Mouse (Mus musculus): ENCODE measurements around the gene Tmbim4. TPM values are rescaled to one million over a fixed set of nuclear protein-coding genes. Genes with fewer than 3 reads are reported as not detected.

The Tmbim4 gene
- polyA plus RNA-seq, 1 experiment from 2014 or later = 87.1 TPM

DNA sequence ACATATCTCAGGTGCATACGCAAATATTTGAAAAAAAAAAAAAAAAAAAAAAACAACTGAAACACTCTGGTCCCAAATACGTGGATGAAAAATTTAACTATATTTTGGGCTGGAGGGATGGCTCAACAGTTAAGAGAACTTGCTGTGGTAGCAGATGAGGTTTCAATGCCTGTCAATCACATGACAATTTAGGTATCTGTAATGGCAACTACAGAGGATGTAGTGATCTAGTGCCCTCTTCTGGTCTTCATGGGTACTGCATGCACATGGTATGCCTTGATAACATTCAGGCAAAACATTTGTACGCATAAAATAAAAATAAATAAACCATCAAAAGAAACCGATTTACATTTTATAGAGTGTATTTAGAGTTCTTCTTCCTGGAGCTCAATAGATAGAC, 69.4 kb downstream of the Tmbim4 start:
- 66% methylated on average over 4 of the region's 4 CpGs for WGBS
- no peak overlapping the region for H3K4me3 ChIP-seq (ENCODE audit: low read depth, low read length)

GRCm38 (mm10) chr10:120271318-120271717, 69.9 kb downstream of the Tmbim4 start:
- 51% methylated on average over 6 of the region's 6 CpGs for WGBS
- peak overlapping the region; percentile 69 for H3K4me2 ChIP-seq

More for the DNA sequence above, 69.4 kb downstream of the Tmbim4 start:
- H3K9me3 ChIP-seq (ENCODE audit: low read depth, low read length) = no peaks in the 10 kb centered on the region
- peak; percentile 82 for DNase-seq
- ATAC-seq (ENCODE audit: insufficient read depth) = no peak
- no peak overlapping the region for H3K9ac ChIP-seq
- H3K36me3 ChIP-seq (ENCODE audit: insufficient read depth) = no peaks in the 10 kb centered on the region
- TF ChIP-seq CTCF (IDR thresholded peaks at IDR 0.05; ENCODE audit: low read depth) = peak; percentile 82
- H3K27ac ChIP-seq (ENCODE audit: low read depth) = no peak overlapping the region
- no peaks in the 10 kb centered on the region for H3K27me3 ChIP-seq (ENCODE audit: insufficient read depth, low read length)
- no peak overlapping the region for H3K4me2 ChIP-seq
- H3K4me1 ChIP-seq (ENCODE audit: insufficient read depth) = peaks cover 10% of the 10 kb centered on the region

DNA sequence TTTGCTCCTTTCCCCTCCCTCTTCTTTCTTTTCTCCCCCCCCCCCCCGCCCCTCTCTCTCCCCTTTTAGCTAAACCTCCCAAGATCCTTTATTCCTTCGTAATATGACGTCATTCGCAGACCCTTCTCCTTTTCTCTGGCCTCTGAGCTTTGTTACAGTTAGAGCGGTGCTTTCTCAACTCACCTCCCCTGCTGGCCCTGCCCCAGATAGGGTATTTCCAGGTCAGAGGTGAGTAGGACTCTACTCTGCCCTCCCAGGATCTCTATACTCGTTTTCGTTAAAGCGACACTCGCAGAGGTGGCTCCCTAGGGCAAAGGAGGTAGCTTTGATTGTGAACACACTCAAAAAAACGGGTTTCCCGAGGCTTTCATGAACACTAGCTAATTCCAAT, 70.5 kb downstream of the Tmbim4 start:
- Histone ChIP-seq H3K4me1 (ENCODE audit: insufficient read depth) (peaks cover 11% of the 10 kb centered on the region), H3K27me3 (ENCODE audit: insufficient read depth, low read length) (no peaks in the 10 kb centered on the region), H3K27ac (ENCODE audit: low read depth) (no peak overlapping the region), H3K4me3 (ENCODE audit: low read depth, low read length) (peak overlapping the region; percentile 27), H3K9ac (peak overlapping the region; percentile 42), H3K9me3 (ENCODE audit: low read depth, low read length) (no peaks in the 10 kb centered on the region), H3K36me3 (ENCODE audit: insufficient read depth) (no peaks in the 10 kb centered on the region), H3K4me2 (peak overlapping the region; percentile 69)
- ATAC-seq (ENCODE audit: insufficient read depth) (peak; percentile 63; the same call in 1 of the 2 replicates), DNase-seq (peak; percentile 16)
- no peak for TF ChIP-seq CTCF (IDR thresholded peaks at IDR 0.05; ENCODE audit: low read depth)
- 12% methylated on average over 10 of the region's 11 CpGs for WGBS

More at GRCm38 (mm10) chr10:120271318-120271717, 69.9 kb downstream of the Tmbim4 start:
- ATAC-seq (ENCODE audit: insufficient read depth) (no peak), DNase-seq (no peak)
- H3K4me1 ChIP-seq (ENCODE audit: insufficient read depth) = peaks cover 11% of the 10 kb centered on the region
- H3K9ac ChIP-seq = no peak overlapping the region
- no peak for TF ChIP-seq CTCF (IDR thresholded peaks at IDR 0.05; ENCODE audit: low read depth)
- H3K4me3 ChIP-seq (ENCODE audit: low read depth, low read length) = no peak overlapping the region
- H3K9me3 ChIP-seq (ENCODE audit: low read depth, low read length) = no peaks in the 10 kb centered on the region
- H3K36me3 ChIP-seq (ENCODE audit: insufficient read depth) = no peaks in the 10 kb centered on the region
- no peaks in the 10 kb centered on the region for H3K27me3 ChIP-seq (ENCODE audit: insufficient read depth, low read length)
- no peak overlapping the region for H3K27ac ChIP-seq (ENCODE audit: low read depth)

DNA sequence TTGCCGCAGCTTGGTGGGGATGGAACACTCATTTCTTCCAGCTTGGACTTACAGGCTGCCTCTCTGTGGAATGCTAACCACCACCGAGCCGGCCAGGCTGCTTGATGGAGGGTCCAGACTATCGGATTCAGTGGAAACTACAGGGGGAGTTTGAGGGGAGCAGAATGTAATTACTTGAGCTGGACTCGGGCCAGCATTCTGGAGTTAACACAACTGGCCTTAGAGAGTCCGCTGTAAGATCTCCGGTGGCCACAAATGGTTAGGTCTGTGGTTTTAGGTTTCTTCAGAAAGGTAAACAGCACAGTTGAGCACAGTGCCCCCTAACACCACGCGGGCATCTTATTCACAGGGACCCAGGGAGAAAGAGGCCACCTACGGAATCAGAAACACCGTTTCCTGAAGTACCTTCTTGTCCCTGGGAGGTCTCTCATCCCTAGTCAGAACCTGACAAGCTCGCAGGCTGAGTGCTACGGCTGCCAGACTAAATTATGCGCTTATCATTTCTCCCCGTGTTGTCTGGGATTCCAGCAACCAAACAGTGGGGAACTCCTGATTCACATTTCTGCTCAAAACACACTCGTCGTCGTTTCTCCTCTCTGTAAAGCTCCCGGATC, 71.0 kb downstream of the Tmbim4 start:
- peak overlapping the region; percentile 50; the same call in 1 of the 2 replicates for H3K27ac ChIP-seq (ENCODE audit: low read depth)
- no peak for TF ChIP-seq CTCF (IDR thresholded peaks at IDR 0.05; ENCODE audit: low read depth)
- no peaks in the 10 kb centered on the region for H3K9me3 ChIP-seq (ENCODE audit: low read depth, low read length)
- H3K4me2 ChIP-seq = peak overlapping the region; percentile 69
- peak overlapping the region; percentile 27 for H3K4me3 ChIP-seq (ENCODE audit: low read depth, low read length)
- H3K27me3 ChIP-seq (ENCODE audit: insufficient read depth, low read length) = no peaks in the 10 kb centered on the region
- H3K4me1 ChIP-seq (ENCODE audit: insufficient read depth) = peaks cover 11% of the 10 kb centered on the region
- peak; percentile 64 for ATAC-seq (ENCODE audit: insufficient read depth)
- WGBS = 3% methylated on average over 19 of the region's 19 CpGs
- H3K9ac ChIP-seq = peak overlapping the region; percentile 42
- H3K36me3 ChIP-seq (ENCODE audit: insufficient read depth) = no peaks in the 10 kb centered on the region
- peak; percentile 75 for DNase-seq

- H3K4me3 ChIP-seq (ENCODE audit: low read depth, low read length) = no peak overlapping the region
- no peak for ATAC-seq (ENCODE audit: insufficient read depth)
- DNase-seq = no peak
- 57% methylated on average over 7 of the region's 7 CpGs for WGBS
- H3K9me3 ChIP-seq (ENCODE audit: low read depth, low read length) = no peaks in the 10 kb centered on the region
- no peak overlapping the region for H3K27ac ChIP-seq (ENCODE audit: low read depth)
- H3K9ac ChIP-seq = no peak overlapping the region
- H3K4me2 ChIP-seq = no peak overlapping the region
- H3K36me3 ChIP-seq (ENCODE audit: insufficient read depth) = no peaks in the 10 kb centered on the region
- H3K27me3 ChIP-seq (ENCODE audit: insufficient read depth, low read length) = no peaks in the 10 kb centered on the region
- no peak for TF ChIP-seq CTCF (IDR thresholded peaks at IDR 0.05; ENCODE audit: low read depth)
- peaks cover 11% of the 10 kb centered on the region for H3K4me1 ChIP-seq (ENCODE audit: insufficient read depth)
Measured at GRCm38 (mm10) chr10:120273335-120273734, 71.9 kb downstream of the Tmbim4 start.

Other genes starting within 250 kb of the Tmbim4 start
- 4.7 and 5.4 TPM in 2 replicates for gene Helb, start 88.6 kb upstream of the Tmbim4 start, polyA plus RNA-seq (2014; fragmentation: Nextera tagmentation; extraction: Ambion mirVana)
- 0.70 and 1.2 TPM in 2 replicates for gene Irak3, start 540 bp downstream of the Tmbim4 start, polyA plus RNA-seq (2014; fragmentation: Nextera tagmentation; extraction: Ambion mirVana)
- 56.4 and 58.1 TPM in 2 replicates for gene Llph, start 25.5 kb downstream of the Tmbim4 start, polyA plus RNA-seq (2014; fragmentation: Nextera tagmentation; extraction: Ambion mirVana)

Data from lung, embryonic 14.5 days (tissue).